Mouse (Mus musculus): Measurements from ENCODE around the gene Ccdc47. TPM values are rescaled to one million over a fixed set of nuclear protein-coding genes. Genes with fewer than 3 reads are reported as not detected.

Gene Ccdc47
- total and polyA plus RNA-seq, 2 experiments from 2014 or later = 23.6 to 89.8 TPM

DNA sequence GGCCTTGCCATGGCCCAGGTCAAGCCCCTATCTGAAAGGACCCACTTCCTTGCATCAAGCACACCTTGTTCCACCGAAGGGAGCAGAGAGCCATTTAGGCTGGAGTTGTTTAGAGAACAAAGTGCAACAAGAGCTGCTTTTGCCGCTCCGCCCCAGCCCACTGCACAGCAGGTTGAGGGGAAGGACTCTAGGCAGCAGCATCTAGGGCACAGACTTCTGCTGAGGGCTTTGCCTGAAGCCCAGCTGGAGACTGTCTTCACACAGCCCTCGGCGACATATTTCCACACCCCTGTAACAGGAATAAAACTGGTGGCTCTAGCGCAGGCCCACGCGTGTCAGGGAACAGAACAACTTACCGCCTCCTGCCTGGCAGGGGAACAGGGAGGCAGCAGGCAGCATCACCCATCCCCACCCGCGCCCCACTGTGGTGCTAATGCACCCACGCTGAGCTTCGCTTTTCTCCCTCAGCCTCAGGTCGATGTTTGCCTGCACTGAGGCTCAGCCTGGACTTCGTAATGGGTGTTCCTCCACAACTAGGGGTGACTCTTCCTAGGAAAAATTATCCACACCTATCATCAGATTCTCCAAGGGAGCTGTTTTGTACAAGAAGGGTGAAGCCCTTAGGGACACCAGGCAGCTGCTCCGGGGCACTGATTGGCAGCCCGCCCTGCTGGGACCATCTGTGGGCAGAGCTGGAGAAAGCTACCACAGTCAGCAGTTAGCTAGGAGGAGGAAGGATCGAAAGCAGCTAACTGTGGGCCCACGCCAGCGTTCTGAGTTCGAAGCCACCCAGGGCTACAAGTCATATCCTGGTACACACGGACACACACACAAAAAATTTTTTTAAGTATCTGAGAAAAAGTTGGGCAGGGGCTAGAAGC, 55.1 kb downstream of the Ccdc47 start, which contains the start of the genes Gm10840 and Limd2:
TSS of gene Gm10840 (plus strand) at position 10 of the 881 bp plus-strand sequence.
TSS of gene Limd2 (minus strand) at position 20 of the 881 bp plus-strand sequence.
- WGBS = 40% methylated on average over 22 of the region's 22 CpGs
- DNase-seq (ENCODE audit: low spot score) = peak; percentile 30

DNA sequence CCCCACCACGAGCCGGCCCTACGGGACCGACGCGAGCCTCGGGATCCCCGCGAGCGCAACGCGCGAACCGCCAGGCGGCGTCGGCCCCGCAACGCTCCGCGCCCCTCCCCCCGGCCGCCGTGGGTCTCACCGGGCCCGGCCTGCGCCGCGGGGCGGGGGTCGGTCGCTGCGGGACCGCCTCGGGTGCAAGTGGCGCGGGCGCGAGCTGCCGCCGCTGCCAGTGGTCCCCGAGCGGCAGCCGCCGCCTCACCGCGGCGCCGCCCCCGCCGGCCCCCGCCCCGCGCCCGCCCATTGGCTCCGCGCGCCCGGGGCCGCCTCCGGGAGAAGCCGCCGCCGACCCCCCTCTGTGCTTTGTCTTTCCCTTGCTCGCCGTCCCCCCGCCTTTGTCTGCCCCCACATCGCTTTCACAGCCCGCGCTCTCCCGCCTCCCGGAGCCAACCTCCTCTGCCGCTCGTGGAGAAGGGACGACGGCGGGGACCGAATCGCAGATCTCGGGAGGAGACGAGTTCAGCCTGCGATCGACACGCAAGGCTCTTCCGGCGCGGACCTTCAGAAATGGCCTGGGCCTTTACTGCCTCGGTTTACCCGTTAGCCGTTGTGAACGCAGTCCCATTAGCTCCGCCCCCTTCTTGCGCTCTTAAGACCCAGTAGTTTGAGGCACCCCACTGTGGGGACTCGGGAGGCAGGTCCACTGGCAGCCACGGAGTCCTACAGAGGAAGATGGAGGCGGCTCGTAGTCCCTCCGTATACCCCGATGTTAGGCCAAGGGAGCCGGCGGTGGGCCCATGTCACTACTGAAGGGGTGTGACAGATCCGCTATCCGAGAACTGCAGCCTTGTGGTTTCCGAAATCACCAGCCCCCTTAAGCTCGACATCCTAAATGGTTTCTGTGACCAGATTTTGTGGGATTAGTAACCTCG, 56.0 kb downstream of the Ccdc47 start:
- WGBS = 1% methylated on average over 73 of the region's 106 CpGs
- Histone ChIP-seq H3K36me3 (replicated peaks; ENCODE audit: control insufficient read depth, insufficient read depth, low read length) (peaks cover 24% of the 10 kb centered on the region; the same call in 1 of the 2 replicates), H3K27ac (ENCODE audit: low read depth) (peak overlapping the region; percentile 82), H3K27me3 (ENCODE audit: control insufficient read depth, insufficient read depth, low read length) (no peaks in the 10 kb centered on the region), H3K4me3 (ENCODE audit: low read depth, low read length) (peak overlapping the region; percentile 82), H3K9me3 (replicated peaks; ENCODE audit: control insufficient read depth, low read length) (no peaks in the 10 kb centered on the region), H3K4me2 (ENCODE audit: low read depth, low read length) (peak overlapping the region; percentile 97), H3K9ac (replicated peaks; ENCODE audit: low read depth, low read length) (peak overlapping the region; percentile 88), H3K4me1 (ENCODE audit: control insufficient read depth, insufficient read depth) (no peaks in the 10 kb centered on the region)
- DNase-seq (ENCODE audit: low spot score) (peak; percentile 59), ATAC-seq (ENCODE audit: insufficient read depth, low read depth) (peak; percentile 52)
- TF ChIP-seq CTCF (IDR thresholded peaks at IDR 0.05; ENCODE audit: low read depth) (no peak), EP300 (IDR thresholded peaks at IDR 0.05; ENCODE audit: low read depth) (no peak)

More for the DNA sequence above, 55.1 kb downstream of the Ccdc47 start, which contains the start of the genes Gm10840 and Limd2:
- no peaks in the 10 kb centered on the region for H3K4me1 ChIP-seq (ENCODE audit: control insufficient read depth, insufficient read depth)
- peak within 1 kb of the TSS; percentile 82 for H3K4me3 ChIP-seq (ENCODE audit: low read depth, low read length)
- H3K9ac ChIP-seq (replicated peaks; ENCODE audit: low read depth, low read length) = peak within 1 kb of the TSS; percentile 88
- H3K27me3 ChIP-seq (ENCODE audit: control insufficient read depth, insufficient read depth, low read length) = no peaks in the 10 kb centered on the region
- peak; percentile 15 for ATAC-seq (ENCODE audit: insufficient read depth, low read depth)
- peak within 1 kb of the TSS; percentile 97 for H3K4me2 ChIP-seq (ENCODE audit: low read depth, low read length)
- no peaks in the 10 kb centered on the region for H3K9me3 ChIP-seq (replicated peaks; ENCODE audit: control insufficient read depth, low read length)
- no peak for TF ChIP-seq CTCF (IDR thresholded peaks at IDR 0.05; ENCODE audit: low read depth)
- H3K27ac ChIP-seq (ENCODE audit: low read depth) = peak within 1 kb of the TSS; percentile 82
- 0 out of 2 replicates have a peak, but pooled peaks cover 15% of the 10 kb centered on the region for H3K36me3 ChIP-seq (replicated peaks; ENCODE audit: control insufficient read depth, insufficient read depth, low read length)

DNA sequence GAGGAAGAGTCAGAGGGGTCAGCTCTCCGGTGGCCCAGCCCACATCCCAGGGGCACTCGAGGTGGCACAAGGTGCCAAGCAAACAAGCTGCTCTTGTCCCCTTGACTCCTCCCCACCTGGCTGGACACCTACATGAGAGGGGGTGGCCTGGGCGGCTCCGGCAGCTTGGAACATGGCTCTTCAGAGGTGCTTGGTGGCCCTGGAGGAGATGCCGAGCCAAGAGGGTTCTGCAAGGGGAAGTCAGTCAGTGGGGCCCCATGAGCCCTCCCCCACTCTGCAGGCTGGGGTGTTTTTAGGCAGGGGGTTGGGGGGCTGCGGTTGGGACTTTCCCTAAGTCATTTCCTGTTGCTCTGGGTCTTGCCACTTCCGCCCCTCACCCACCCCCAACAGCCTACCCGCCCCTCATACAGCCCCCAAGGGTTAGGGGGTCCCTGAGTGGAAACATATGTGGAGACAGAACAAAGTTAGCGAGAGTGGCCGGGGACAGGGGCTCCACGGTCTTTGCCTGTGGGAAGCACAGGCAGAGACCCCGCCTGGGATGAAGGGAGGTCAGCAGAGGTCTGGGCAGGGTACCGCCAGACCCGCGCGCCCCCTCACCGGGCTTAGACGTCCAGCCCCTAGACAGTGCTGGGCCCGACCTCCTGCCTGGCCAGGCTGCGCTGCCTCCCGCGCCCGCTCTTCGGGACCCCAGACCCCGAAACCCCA, 56.8 kb downstream of the Ccdc47 start:
- Histone ChIP-seq H3K36me3 (replicated peaks; ENCODE audit: control insufficient read depth, insufficient read depth, low read length) (peaks cover 25% of the 10 kb centered on the region), H3K27ac (ENCODE audit: low read depth) (peak overlapping the region; percentile 82), H3K9me3 (replicated peaks; ENCODE audit: control insufficient read depth, low read length) (no peaks in the 10 kb centered on the region), H3K27me3 (ENCODE audit: control insufficient read depth, insufficient read depth, low read length) (no peaks in the 10 kb centered on the region), H3K4me1 (ENCODE audit: control insufficient read depth, insufficient read depth) (no peaks in the 10 kb centered on the region), H3K4me2 (ENCODE audit: low read depth, low read length) (peak overlapping the region; percentile 97), H3K9ac (replicated peaks; ENCODE audit: low read depth, low read length) (peak overlapping the region; percentile 88), H3K4me3 (ENCODE audit: low read depth, low read length) (peak overlapping the region; percentile 82)
- TF ChIP-seq CTCF (IDR thresholded peaks at IDR 0.05; ENCODE audit: low read depth) (no peak), EP300 (IDR thresholded peaks at IDR 0.05; ENCODE audit: low read depth) (no peak)
- no peak for DNase-seq (ENCODE audit: low spot score)
- 0 out of 2 replicates have a peak, but pooled peaks have one; percentile 4 for ATAC-seq (ENCODE audit: insufficient read depth, low read depth)
- 5% methylated on average over 21 of the region's 25 CpGs for WGBS

DNA sequence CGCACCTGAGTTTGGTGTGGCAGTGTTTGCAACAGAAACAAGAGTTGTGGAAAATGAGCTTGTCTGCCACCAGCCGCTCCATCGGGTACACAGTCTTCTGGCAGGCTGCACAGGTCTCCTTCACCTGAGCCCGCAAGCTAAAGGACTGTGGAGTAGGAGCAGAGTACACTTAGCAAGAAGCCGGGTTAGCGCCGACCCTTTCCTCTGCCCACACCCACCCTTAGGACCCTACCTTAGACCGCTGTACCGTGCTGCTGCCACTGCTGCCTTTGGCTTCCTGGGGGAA, 57.3 kb downstream of the Ccdc47 start:
- ATAC-seq (ENCODE audit: insufficient read depth, low read depth) = no peak
- H3K27ac ChIP-seq (ENCODE audit: low read depth) = peak overlapping the region; percentile 82; the same call in 1 of the 2 replicates

More for the DNA sequence above, 57.3 kb downstream of the Ccdc47 start:
- TF ChIP-seq CTCF (IDR thresholded peaks at IDR 0.05; ENCODE audit: low read depth) = no peak
- peak overlapping the region; percentile 88; the same call in 1 of the 2 replicates for H3K9ac ChIP-seq (replicated peaks; ENCODE audit: low read depth, low read length)
- no peaks in the 10 kb centered on the region for H3K4me1 ChIP-seq (ENCODE audit: control insufficient read depth, insufficient read depth)
- H3K9me3 ChIP-seq (replicated peaks; ENCODE audit: control insufficient read depth, low read length) = no peaks in the 10 kb centered on the region
- 62% methylated on average over 5 of the region's 9 CpGs for WGBS
- H3K27me3 ChIP-seq (ENCODE audit: control insufficient read depth, insufficient read depth, low read length) = no peaks in the 10 kb centered on the region
- peak overlapping the region; percentile 97 for H3K4me2 ChIP-seq (ENCODE audit: low read depth, low read length)
- no peak for DNase-seq (ENCODE audit: low spot score)
- H3K36me3 ChIP-seq (replicated peaks; ENCODE audit: control insufficient read depth, insufficient read depth, low read length) = peaks cover 27% of the 10 kb centered on the region
- H3K4me3 ChIP-seq (ENCODE audit: low read depth, low read length) = peak overlapping the region; percentile 82

Measured in heart, postnatal 0 days (tissue).